Mouse (Mus musculus): ENCODE results near the gene Gm21983.

DNA sequence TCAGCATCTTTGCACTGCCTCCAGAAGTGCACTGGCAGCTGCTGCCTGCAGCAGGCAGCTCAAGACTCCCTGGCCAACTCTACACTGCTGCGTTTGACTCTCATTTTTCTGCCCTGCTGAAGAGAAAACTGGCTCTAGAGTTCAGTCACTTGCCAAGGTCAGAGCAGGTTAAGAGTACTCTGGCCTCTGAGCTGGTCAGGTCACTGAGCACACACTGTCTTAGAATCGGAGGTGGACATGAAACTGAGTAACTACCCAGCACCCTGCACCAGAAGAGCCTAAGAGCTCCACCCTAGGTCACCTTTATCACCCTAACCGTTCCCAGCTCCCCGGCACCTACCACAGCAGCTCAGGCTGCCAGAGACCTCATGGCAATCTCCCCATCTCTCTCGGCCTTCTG is 5.1 kb upstream of the Gm21983 start:
- TF ChIP-seq POLR2A (IDR thresholded peaks at IDR 0.05; ENCODE audit: borderline replicate concordance, low read depth, low read length), result no peak
- TF ChIP-seq CTCF (IDR thresholded peaks at IDR 0.05; ENCODE audit: low read depth, low read length), result no peak
